Mouse (Mus musculus) forelimb bud, embryonic 11.5 days (tissue): ENCODE results near the gene R3hdm2.

Source experiments
- DNase-seq: peaks from one replicate; pipeline ENCODE4 v3.0.0-alpha.2; 2012; ENCODE audit warnings: low read depth, low spot score

R3hdm2 gene

DNA sequence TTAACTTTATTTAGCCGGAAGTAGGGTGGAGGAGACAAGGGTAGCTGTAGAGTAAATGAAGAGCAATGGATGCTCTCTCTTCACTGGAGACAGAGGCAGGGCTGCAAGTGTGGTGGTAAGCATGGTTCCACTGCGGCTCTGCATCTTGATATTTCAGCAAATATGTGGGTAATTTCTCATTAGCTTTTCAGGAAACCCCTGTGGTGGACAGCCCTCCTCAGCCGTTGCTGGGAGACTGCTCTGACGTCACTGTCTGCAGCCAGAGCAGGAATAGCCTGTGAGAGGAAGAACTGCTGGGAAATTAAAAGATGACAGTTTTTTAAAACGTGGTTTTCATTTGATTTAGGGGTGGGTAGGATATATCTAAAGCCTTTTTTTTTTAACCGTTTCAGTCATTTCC lies 41.9 kb downstream of the R3hdm2 start:
- peak; percentile 65 for DNase-seq

- DNase-seq = no peak
Observed at GRCm38 (mm10) chr10:127425794-127426193, 45.7 kb downstream of the R3hdm2 start.

DNA sequence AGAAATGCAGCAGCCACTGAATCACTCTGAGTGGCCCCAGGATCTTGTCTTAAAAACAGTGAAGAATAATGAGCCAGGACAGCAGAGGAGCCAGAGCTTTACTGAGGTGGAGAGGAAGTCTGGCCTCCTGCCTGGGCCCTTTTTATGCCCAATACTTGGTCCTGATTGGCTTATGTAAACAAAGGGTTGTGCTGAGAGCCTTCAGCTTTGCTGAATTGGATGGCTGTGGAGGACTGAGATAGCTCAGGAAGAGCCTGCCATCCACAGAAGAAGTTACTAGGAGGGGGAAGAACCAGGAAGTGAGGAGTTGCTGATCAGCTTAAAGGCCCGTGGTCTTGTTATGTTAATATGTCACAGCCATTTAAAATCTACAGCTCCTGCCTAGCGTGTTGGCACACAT lies 46.5 kb downstream of the R3hdm2 start:
- DNase-seq = no peak

- no peak for DNase-seq
Observed at GRCm38 (mm10) chr10:127427107-127427506, 47.0 kb downstream of the R3hdm2 start.

- DNase-seq = no peak
Observed at GRCm38 (mm10) chr10:127427987-127428386, 47.9 kb downstream of the R3hdm2 start.

GRCm38 (mm10) chr10:127429538-127429937 lies 49.4 kb downstream of the R3hdm2 start:
- DNase-seq = no peak

GRCm38 (mm10) chr10:127432466-127432865 lies 52.3 kb downstream of the R3hdm2 start:
- DNase-seq = no peak

DNA sequence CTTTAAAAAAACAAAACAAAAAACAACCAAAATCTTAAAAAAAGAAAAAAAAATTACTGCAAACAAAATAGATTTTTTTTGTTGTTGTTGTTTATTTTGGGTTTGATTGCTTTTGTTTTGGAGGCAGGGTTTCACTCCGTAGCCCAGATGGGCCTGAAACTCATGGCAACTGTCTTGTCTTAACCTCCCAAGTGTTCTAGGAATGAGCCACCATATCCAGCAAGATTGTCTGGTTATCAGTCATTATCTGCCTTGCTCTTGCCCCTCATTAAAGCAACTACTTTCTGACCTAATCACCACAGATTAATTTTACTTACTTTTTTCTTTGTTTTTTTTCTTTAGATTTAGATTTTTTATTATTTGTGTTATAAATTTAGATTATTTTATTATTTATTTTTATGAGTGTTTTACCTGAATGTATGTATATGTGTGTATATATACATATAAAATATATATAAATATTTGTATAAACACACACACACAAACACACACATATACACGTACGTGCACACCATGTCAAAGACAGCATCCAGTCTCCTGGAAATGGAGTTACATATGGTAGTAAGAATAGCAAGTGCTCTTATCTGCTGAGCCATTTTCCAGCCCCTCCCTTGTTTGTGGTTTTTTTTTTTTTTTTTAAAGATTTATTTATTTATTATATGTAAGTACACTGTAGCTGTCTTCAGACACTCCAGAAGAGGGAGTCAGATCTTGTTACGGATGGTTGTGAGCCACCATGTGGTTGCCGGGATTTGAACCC lies 57.4 kb downstream of the R3hdm2 start:
- no peak for DNase-seq

DNA sequence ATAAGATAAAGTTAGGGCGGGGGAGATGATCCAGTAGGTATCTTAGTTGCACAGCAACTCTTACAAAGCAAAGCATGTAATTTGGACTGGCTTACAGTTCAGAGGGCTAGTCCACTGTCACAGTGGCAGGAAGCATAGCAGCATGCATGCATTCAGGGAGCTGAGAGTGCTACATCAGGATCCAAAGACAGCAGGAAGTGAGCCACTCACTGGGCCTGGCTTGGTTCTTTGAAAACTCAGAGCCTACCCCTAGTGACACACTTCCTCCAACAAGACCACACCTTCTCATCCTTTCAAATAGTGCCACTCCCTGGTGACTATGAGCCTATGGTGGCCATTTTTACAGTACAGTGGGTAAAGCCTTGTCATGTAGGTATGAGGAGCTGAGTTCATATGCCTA lies 73.6 kb downstream of the R3hdm2 start:
- no peak for DNase-seq

DNA sequence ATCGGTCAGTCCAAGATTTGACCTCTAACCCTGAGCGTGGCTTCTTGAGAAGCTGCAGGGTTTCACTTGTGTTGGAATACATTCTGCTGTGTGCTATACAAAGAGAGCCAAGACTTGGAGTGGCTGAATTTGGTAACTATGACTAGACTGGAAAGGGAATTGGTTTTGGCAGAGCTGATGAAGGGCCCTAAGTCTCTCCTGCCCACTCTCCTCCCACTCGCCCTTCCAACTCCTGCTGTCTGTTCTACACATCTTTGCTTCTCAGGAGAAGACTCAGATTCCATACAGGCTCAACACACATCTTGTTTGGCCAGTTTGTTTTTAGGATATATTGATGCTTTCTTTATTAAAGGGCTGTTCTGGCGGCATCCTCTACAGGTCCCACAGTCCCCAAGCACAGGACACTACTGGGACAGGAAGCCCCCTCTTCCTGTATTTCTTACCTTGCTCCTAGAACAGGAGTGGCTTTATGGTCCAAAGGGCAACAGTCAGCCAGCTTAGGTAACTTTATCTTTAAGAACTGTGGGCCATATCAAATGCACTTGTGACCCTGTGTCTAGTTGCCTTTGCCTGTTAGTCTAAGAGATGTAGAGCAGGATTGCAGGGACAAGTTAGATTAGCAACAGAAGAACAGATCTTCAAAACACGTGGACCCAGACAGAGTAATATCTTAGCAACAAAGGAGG lies 82.4 kb downstream of the R3hdm2 start:
- DNase-seq = no peak

GRCm38 (mm10) chr10:127471281-127471988 lies 91.3 kb downstream of the R3hdm2 start:
- DNase-seq = no peak

DNA sequence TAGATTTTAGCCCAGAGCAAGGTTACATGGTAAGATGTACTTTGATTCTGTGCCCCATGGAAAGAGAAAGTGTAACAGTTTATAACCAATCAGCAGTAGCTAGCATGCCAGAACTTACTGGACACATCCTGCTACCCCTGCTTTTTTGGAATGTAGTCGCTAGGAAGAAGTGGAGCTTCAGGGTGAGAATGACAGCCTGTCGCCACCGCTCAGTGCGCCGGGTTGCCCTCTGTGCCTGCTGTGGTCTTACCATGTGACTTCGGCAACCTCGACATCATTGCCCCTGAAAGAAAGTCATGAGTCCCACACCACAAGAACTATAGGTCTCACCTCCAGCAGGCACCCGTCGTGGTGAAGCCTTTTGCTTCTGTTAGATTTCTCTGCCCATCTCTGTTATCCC lies 92.6 kb downstream of the R3hdm2 start:
- no peak for DNase-seq

GRCm38 (mm10) chr10:127475175-127475574 lies 95.0 kb downstream of the R3hdm2 start:
- no peak for DNase-seq

GRCm38 (mm10) chr10:127476541-127476940 lies 96.4 kb downstream of the R3hdm2 start:
- no peak for DNase-seq

- no peak for DNase-seq
Observed at GRCm38 (mm10) chr10:127477301-127477700, 97.2 kb downstream of the R3hdm2 start.

GRCm38 (mm10) chr10:127479131-127479530 lies 99.0 kb downstream of the R3hdm2 start:
- DNase-seq = peak; percentile 24

- no peak for DNase-seq
Observed at GRCm38 (mm10) chr10:127480833-127481813, 101.0 kb downstream of the R3hdm2 start.

GRCm38 (mm10) chr10:127485235-127485634 lies 105.1 kb downstream of the R3hdm2 start:
- no peak for DNase-seq

GRCm38 (mm10) chr10:127488856-127489255 lies 108.7 kb downstream of the R3hdm2 start:
- no peak for DNase-seq

GRCm38 (mm10) chr10:127490160-127491127 lies 110.3 kb downstream of the R3hdm2 start:
- no peak for DNase-seq
